Mouse (Mus musculus): Measurements from ENCODE around the gene Nfia. TPM values are rescaled to one million over a fixed set of nuclear protein-coding genes. Genes with fewer than 3 reads are reported as not detected.

Gene Nfia
- total RNA-seq, 1 experiment, result 0.27 TPM

DNA sequence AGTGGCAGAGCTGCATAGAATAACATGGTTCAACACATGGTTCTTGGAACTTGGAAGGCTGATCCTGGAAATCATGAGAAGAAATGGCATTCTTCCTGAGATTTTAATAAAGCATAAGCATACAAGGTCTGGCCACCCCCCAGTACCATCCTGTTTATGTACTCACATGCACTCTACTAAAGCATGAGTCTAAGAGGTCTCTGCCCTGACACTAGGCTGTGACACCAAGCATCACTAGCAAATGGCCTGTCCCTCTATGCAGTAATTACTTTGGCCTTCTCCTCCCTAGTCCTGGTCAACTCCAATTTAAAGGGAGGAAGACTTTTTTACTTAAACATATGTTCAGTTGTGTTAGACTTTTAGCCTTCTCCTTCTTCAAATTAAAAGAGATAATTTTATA lies 285.6 kb downstream of the Nfia start:
- no peaks in the 10 kb centered on the region for H3K4me1 ChIP-seq (ENCODE audit: control insufficient read depth in 2 of 2, insufficient read depth in 2 of 2, low read length in 2 of 2, poor library complexity in 1 of 2)
- H3K9ac ChIP-seq (ENCODE audit: insufficient read depth, low read depth, low read length, poor library complexity, severe bottlenecking), result no peak overlapping the region
- DNase-seq (ENCODE audit: low read depth, low spot score), result no peak
- in situ Hi-C loops (cut with MboI; ENCODE audit: low sequenced_read_pairs in 2 of 2, unreplicated experiment in 2 of 2), result no loop called here
- H3K27ac ChIP-seq (ENCODE audit: insufficient read depth, low read depth, low read length, poor library complexity, severe bottlenecking), result no peak overlapping the region
- no peak for TF ChIP-seq ZNF384 (IDR thresholded peaks at IDR 0.05; ENCODE audit: low read depth, low read length)
- TF ChIP-seq CHD2 (IDR thresholded peaks at IDR 0.05; ENCODE audit: low read depth, low read length), result no peak
- no peak for TF ChIP-seq HCFC1 (IDR thresholded peaks at IDR 0.05; ENCODE audit: borderline replicate concordance, insufficient read depth, low read length)
- no peaks in the 10 kb centered on the region for H3K36me3 ChIP-seq (ENCODE audit: control insufficient read depth, insufficient read depth, low read length, poor library complexity, severe bottlenecking)
- no peaks in the 10 kb centered on the region for H3K9me3 ChIP-seq (ENCODE audit: control insufficient read depth, insufficient read depth, low read depth, low read length)
- no peak overlapping the region for H3K4me3 ChIP-seq (ENCODE audit: insufficient read depth in 1 of 2, low read depth in 1 of 2, low read length in 2 of 2, poor library complexity in 1 of 2, severe bottlenecking in 1 of 2)

DNA sequence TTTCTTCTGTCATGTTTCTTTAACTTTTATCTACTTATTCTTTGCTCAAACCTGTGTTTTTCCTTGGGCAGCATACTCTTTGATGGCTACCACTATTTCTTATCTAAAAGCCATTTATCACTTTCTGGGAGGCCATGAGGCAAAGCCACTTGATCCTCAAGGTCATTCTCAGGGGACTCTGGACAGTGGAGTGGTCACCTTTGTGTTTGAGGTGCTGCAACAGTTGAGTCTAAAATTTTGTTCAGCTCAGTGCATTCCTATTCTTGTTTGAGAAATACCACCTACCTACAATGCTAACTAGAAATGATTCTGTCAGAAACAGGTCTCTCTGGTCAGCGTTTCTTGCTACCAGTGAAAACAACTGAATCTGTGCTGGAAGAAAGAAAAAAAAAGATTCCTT lies 288.1 kb downstream of the Nfia start:
- no peak for TF ChIP-seq MAFK (IDR thresholded peaks at IDR 0.05; ENCODE audit: insufficient read depth, low read depth, low read length)
- TF ChIP-seq CHD2 (IDR thresholded peaks at IDR 0.05; ENCODE audit: low read depth, low read length), result no peak
- TF ChIP-seq ZNF384 (IDR thresholded peaks at IDR 0.05; ENCODE audit: low read depth, low read length), result no peak
- no peak for TF ChIP-seq HCFC1 (IDR thresholded peaks at IDR 0.05; ENCODE audit: borderline replicate concordance, insufficient read depth, low read length)
- TF ChIP-seq ZC3H11A (IDR thresholded peaks at IDR 0.05; ENCODE audit: borderline replicate concordance, low read depth, low read length), result no peak
- Histone ChIP-seq H3K36me3 (ENCODE audit: control insufficient read depth, insufficient read depth, low read length, poor library complexity, severe bottlenecking) (no peaks in the 10 kb centered on the region), H3K9me3 (ENCODE audit: control insufficient read depth, insufficient read depth, low read depth, low read length) (no peaks in the 10 kb centered on the region), H3K4me1 (ENCODE audit: control insufficient read depth in 2 of 2, insufficient read depth in 2 of 2, low read length in 2 of 2, poor library complexity in 1 of 2) (no peaks in the 10 kb centered on the region), H3K27ac (ENCODE audit: insufficient read depth, low read depth, low read length, poor library complexity, severe bottlenecking) (no peak overlapping the region), H3K9ac (ENCODE audit: insufficient read depth, low read depth, low read length, poor library complexity, severe bottlenecking) (no peak overlapping the region), H3K4me3 (ENCODE audit: insufficient read depth in 1 of 2, low read depth in 1 of 2, low read length in 2 of 2, poor library complexity in 1 of 2, severe bottlenecking in 1 of 2) (no peak overlapping the region)
- DNase-seq (ENCODE audit: low read depth, low spot score), result no peak
- in situ Hi-C loops (cut with MboI; ENCODE audit: low sequenced_read_pairs in 2 of 2, unreplicated experiment in 2 of 2), result no loop called here

GRCm38 (mm10) chr4:98061086-98061485 lies 288.6 kb downstream of the Nfia start:
- H3K9ac ChIP-seq (ENCODE audit: insufficient read depth, low read depth, low read length, poor library complexity, severe bottlenecking), result no peak overlapping the region
- in situ Hi-C loops (cut with MboI; ENCODE audit: low sequenced_read_pairs in 2 of 2, unreplicated experiment in 2 of 2), result no loop called here
- no peaks in the 10 kb centered on the region for H3K36me3 ChIP-seq (ENCODE audit: control insufficient read depth, insufficient read depth, low read length, poor library complexity, severe bottlenecking)
- no peak overlapping the region for H3K4me3 ChIP-seq (ENCODE audit: insufficient read depth in 1 of 2, low read depth in 1 of 2, low read length in 2 of 2, poor library complexity in 1 of 2, severe bottlenecking in 1 of 2)
- no peak overlapping the region for H3K27ac ChIP-seq (ENCODE audit: insufficient read depth, low read depth, low read length, poor library complexity, severe bottlenecking)
- no peak for DNase-seq (ENCODE audit: low read depth, low spot score)
- H3K4me1 ChIP-seq (ENCODE audit: control insufficient read depth in 2 of 2, insufficient read depth in 2 of 2, low read length in 2 of 2, poor library complexity in 1 of 2), result no peaks in the 10 kb centered on the region
- TF ChIP-seq ZC3H11A (IDR thresholded peaks at IDR 0.05; ENCODE audit: borderline replicate concordance, low read depth, low read length), result no peak
- no peak for TF ChIP-seq ZNF384 (IDR thresholded peaks at IDR 0.05; ENCODE audit: low read depth, low read length)
- no peaks in the 10 kb centered on the region for H3K9me3 ChIP-seq (ENCODE audit: control insufficient read depth, insufficient read depth, low read depth, low read length)

GRCm38 (mm10) chr4:98063280-98063679 lies 290.7 kb downstream of the Nfia start:
- in situ Hi-C loops (cut with MboI; ENCODE audit: low sequenced_read_pairs in 2 of 2, unreplicated experiment in 2 of 2), result no loop called here
- Histone ChIP-seq H3K27ac (ENCODE audit: insufficient read depth, low read depth, low read length, poor library complexity, severe bottlenecking) (no peak overlapping the region), H3K9me3 (ENCODE audit: control insufficient read depth, insufficient read depth, low read depth, low read length) (no peaks in the 10 kb centered on the region), H3K4me1 (ENCODE audit: control insufficient read depth in 2 of 2, insufficient read depth in 2 of 2, low read length in 2 of 2, poor library complexity in 1 of 2) (no peaks in the 10 kb centered on the region), H3K36me3 (ENCODE audit: control insufficient read depth, insufficient read depth, low read length, poor library complexity, severe bottlenecking) (no peaks in the 10 kb centered on the region), H3K4me3 (ENCODE audit: insufficient read depth in 1 of 2, low read depth in 1 of 2, low read length in 2 of 2, poor library complexity in 1 of 2, severe bottlenecking in 1 of 2) (no peak overlapping the region), H3K9ac (ENCODE audit: insufficient read depth, low read depth, low read length, poor library complexity, severe bottlenecking) (no peak overlapping the region)
- DNase-seq (ENCODE audit: low read depth, low spot score), result no peak
- TF ChIP-seq HCFC1 (IDR thresholded peaks at IDR 0.05; ENCODE audit: borderline replicate concordance, insufficient read depth, low read length), result no peak
- TF ChIP-seq MAFK (IDR thresholded peaks at IDR 0.05; ENCODE audit: insufficient read depth, low read depth, low read length), result no peak
- no peak for TF ChIP-seq ZC3H11A (IDR thresholded peaks at IDR 0.05; ENCODE audit: borderline replicate concordance, low read depth, low read length)
- no peak for TF ChIP-seq ZNF384 (IDR thresholded peaks at IDR 0.05; ENCODE audit: low read depth, low read length)
- no peak for TF ChIP-seq CHD2 (IDR thresholded peaks at IDR 0.05; ENCODE audit: low read depth, low read length)

DNA sequence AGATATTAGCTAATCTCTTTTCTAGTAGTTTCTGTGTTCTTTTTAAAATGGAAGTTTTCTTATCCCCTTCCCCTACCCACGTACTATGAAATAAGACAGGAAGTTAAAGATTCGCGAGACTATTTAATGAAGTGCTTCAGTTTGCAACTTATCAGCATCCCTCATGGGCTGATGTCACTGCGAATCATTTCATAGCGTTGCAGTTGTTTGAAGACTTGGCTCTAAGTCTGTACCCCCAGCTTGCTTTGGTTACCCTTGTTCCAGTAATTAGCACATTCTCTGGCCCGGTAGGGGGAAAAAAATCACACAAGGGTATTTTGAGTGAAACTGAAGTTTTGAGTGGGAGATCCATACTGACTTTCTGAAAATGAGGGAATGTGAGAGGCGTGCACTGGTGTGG lies 303.6 kb downstream of the Nfia start:
- Histone ChIP-seq H3K36me3 (ENCODE audit: control insufficient read depth, insufficient read depth, low read length, poor library complexity, severe bottlenecking) (no peaks in the 10 kb centered on the region), H3K9me3 (ENCODE audit: control insufficient read depth, insufficient read depth, low read depth, low read length) (no peaks in the 10 kb centered on the region), H3K4me3 (ENCODE audit: insufficient read depth in 1 of 2, low read depth in 1 of 2, low read length in 2 of 2, poor library complexity in 1 of 2, severe bottlenecking in 1 of 2) (no peak overlapping the region), H3K4me1 (ENCODE audit: control insufficient read depth in 2 of 2, insufficient read depth in 2 of 2, low read length in 2 of 2, poor library complexity in 1 of 2) (no peaks in the 10 kb centered on the region), H3K9ac (ENCODE audit: insufficient read depth, low read depth, low read length, poor library complexity, severe bottlenecking) (no peak overlapping the region), H3K27ac (ENCODE audit: insufficient read depth, low read depth, low read length, poor library complexity, severe bottlenecking) (no peak overlapping the region)
- no peak for TF ChIP-seq HCFC1 (IDR thresholded peaks at IDR 0.05; ENCODE audit: borderline replicate concordance, insufficient read depth, low read length)
- TF ChIP-seq ZNF384 (IDR thresholded peaks at IDR 0.05; ENCODE audit: low read depth, low read length), result no peak
- TF ChIP-seq CHD2 (IDR thresholded peaks at IDR 0.05; ENCODE audit: low read depth, low read length), result no peak
- no peak for TF ChIP-seq ZC3H11A (IDR thresholded peaks at IDR 0.05; ENCODE audit: borderline replicate concordance, low read depth, low read length)
- in situ Hi-C loops (cut with MboI; ENCODE audit: low sequenced_read_pairs in 2 of 2, unreplicated experiment in 2 of 2), result no loop called here
- DNase-seq (ENCODE audit: low read depth, low spot score), result no peak

All from ES-E14 (cell line).